Mouse (Mus musculus) frontal cortex, adult (tissue): ENCODE measurements at regions not wholly inside any gene's neighbourhood (a gene's known extent, or its start where the extent isn't known, plus 50 kb on each side); places are given as distances from the start of the nearest gene placed in this dataset.

ENCODE experiments used
- ATAC-seq: cut with Nextera tagmentation; 2 replicates; pipeline ENCODE4 v1.9.2; 2017; ENCODE audit warnings: mild to moderate bottlenecking, moderate library complexity, mixed read lengths; ENCODE audit not compliant: low TSS enrichment

GRCm38 (mm10) chr4:83986951-83987822, 461.8 kb downstream of the Ccdc171 start:
- ATAC-seq, result no peak

GRCm38 (mm10) chr4:83987846-83988245, 462.5 kb downstream of the Ccdc171 start:
- ATAC-seq, result no peak

- no peak for ATAC-seq
These were observed 463.0 kb downstream of the Ccdc171 start for GRCm38 (mm10) chr4:83988314-83988713.

GRCm38 (mm10) chr4:83990126-83990989, 465.0 kb downstream of the Ccdc171 start:
- ATAC-seq, result no peak

- ATAC-seq, result no peak
These were observed 465.9 kb downstream of the Ccdc171 start for GRCm38 (mm10) chr4:83991195-83991594.

GRCm38 (mm10) chr4:83997079-83997478, 471.7 kb downstream of the Ccdc171 start:
- no peak for ATAC-seq

- ATAC-seq, result no peak
These were observed 476.3 kb downstream of the Ccdc171 start for GRCm38 (mm10) chr4:84001645-84002044.

- ATAC-seq, result no peak
These were observed 478.9 kb downstream of the Ccdc171 start for GRCm38 (mm10) chr4:84004055-84004778.

- ATAC-seq, result no peak
These were observed 479.5 kb downstream of the Ccdc171 start for GRCm38 (mm10) chr4:84004786-84005382.

- no peak for ATAC-seq
These were observed 486.6 kb downstream of the Ccdc171 start for GRCm38 (mm10) chr4:84011941-84012340.

GRCm38 (mm10) chr4:84015139-84015538, 489.8 kb downstream of the Ccdc171 start:
- ATAC-seq, result no peak

GRCm38 (mm10) chr4:84015552-84016169, 490.3 kb downstream of the Ccdc171 start:
- no peak; the same call in 1 of the 2 replicates for ATAC-seq

- ATAC-seq, result no peak
These were observed 492.8 kb downstream of the Ccdc171 start for GRCm38 (mm10) chr4:84018135-84018534.

GRCm38 (mm10) chr4:84018774-84019173, 493.4 kb downstream of the Ccdc171 start:
- no peak for ATAC-seq

- ATAC-seq, result no peak
These were observed 494.3 kb downstream of the Ccdc171 start for GRCm38 (mm10) chr4:84019500-84020255.

GRCm38 (mm10) chr4:84020692-84021091, 495.3 kb downstream of the Ccdc171 start:
- no peak for ATAC-seq

- ATAC-seq, result no peak
These were observed 497.0 kb downstream of the Ccdc171 start for GRCm38 (mm10) chr4:84022323-84022722.

GRCm38 (mm10) chr4:84026144-84026543, 500.8 kb downstream of the Ccdc171 start:
- ATAC-seq, result no peak

GRCm38 (mm10) chr4:84028120-84028519, 502.8 kb downstream of the Ccdc171 start:
- no peak for ATAC-seq

GRCm38 (mm10) chr4:84030916-84031315, 505.6 kb downstream of the Ccdc171 start:
- no peak for ATAC-seq
